Mouse (Mus musculus) kidney, postnatal 0 days (tissue): ENCODE data around the gene Zranb1. TPM values are rescaled to one million over a fixed set of nuclear protein-coding genes. Genes with fewer than 3 reads are reported as not detected.

Experiments used
- ATAC-seq: fragments of 200-750 bp; cut with Nextera tagmentation; replicated peaks from 2 replicates; pipeline ENCODE4 v1.8.0; 2017; ENCODE audit warnings: low read depth, moderate number of reproducible peaks, moderate TSS enrichment, moderate library complexity; ENCODE audit not compliant: low FRiP score
- DNase-seq: peaks from one replicate; pipeline ENCODE4 v3.0.0-alpha.2; 2016; ENCODE audit warnings: low spot score
- H3K27ac ChIP-seq: fragments of 300-500 bp; sonication (generic); 2 replicates; pipeline ENCODE4 v1.5.1; 2014; ENCODE audit warnings: mild to moderate bottlenecking
- H3K27me3 ChIP-seq: fragments of 300-500 bp; sonication (generic); 2 replicates; pipeline ENCODE4 v1.6.1; 2014; ENCODE audit warnings: low read length, mixed read lengths; ENCODE audit not compliant: insufficient read depth
- H3K36me3 ChIP-seq: fragments of 300-500 bp; sonication (generic); 2 replicates; pipeline ENCODE4 v1.6.1; 2014; ENCODE audit warnings: low read length, mixed read lengths; ENCODE audit not compliant: insufficient read depth
- H3K4me1 ChIP-seq: fragments of 300-500 bp; sonication (generic); replicated peaks from 2 replicates; pipeline ENCODE4 v1.6.1; 2014; ENCODE audit warnings: antibody characterized with exemption, low read length, mixed read lengths; ENCODE audit not compliant: insufficient read depth
- H3K4me2 ChIP-seq: fragments of 300-500 bp; sonication (generic); 2 replicates; pipeline ENCODE4 v1.6.1; 2014; ENCODE audit warnings: mild to moderate bottlenecking, low read length, moderate library complexity, mixed read lengths
- H3K4me3 ChIP-seq: fragments of 300-500 bp; sonication (generic); replicated peaks from 2 replicates; pipeline ENCODE4 v1.5.1; 2014; ENCODE audit warnings: low read depth, low read length
- H3K9ac ChIP-seq: fragments of 300-500 bp; sonication (generic); 2 replicates; pipeline ENCODE4 v1.6.1; 2014; ENCODE audit warnings: low read depth, low read length
- H3K9me3 ChIP-seq: fragments of 300-500 bp; sonication (generic); replicated peaks from 2 replicates; pipeline ENCODE4 v1.6.1; 2016; ENCODE audit warnings: low read length, inconsistent platforms, mixed read lengths
- CTCF ChIP-seq: IDR thresholded peaks from 2 replicates; pipeline ENCODE4 v1.5.1; 2016; ENCODE audit warnings: antibody characterized with exemption, low read depth, mild to moderate bottlenecking, moderate library complexity
- WGBS: fragments of 180-500 bp; shearing (Covaris S2); extraction: QIAGEN DNeasy Blood & Tissue Kit; methylation state at CpG from one replicate; pipeline ENCODE4 v1.1.7; 2014; 5-methylcytosine and 5-hydroxymethylcytosine counted together
- polyA plus RNA-seq: library from polyadenylated mRNA; unstranded; fragments of >200 nt; fragmentation: Nextera tagmentation; extraction: Ambion mirVana; gene quantifications from 2 replicates; pipeline ENCODE4 v1.2.1, GENCODE M21; 2015

Zranb1 gene
- polyA plus RNA-seq, 1 experiment from 2014 or later = 15.3 TPM

DNA sequence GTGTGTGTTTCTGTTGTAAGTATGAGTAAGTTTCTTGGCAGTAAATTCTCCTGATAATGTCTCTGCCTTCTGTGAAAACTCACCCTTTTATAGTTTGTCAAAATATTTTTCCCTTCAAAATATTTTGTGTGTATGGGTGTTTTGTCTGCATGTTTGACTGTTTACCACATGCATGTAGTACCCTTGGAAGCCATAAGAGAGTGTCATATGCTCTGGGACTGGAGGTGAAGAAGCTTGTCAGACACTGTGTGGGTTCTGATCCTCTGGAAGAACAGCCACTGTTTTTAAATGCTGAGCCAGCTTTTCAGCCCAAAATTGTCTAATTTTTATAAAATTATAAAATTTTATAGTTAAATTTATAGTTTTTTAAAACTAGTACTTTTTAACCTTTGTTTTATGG is 3.8 kb downstream of the Zranb1 start:
- H3K4me1 ChIP-seq = no peaks in the 10 kb centered on the region
- H3K4me2 ChIP-seq = no peak overlapping the region
- H3K27me3 ChIP-seq = no peaks in the 10 kb centered on the region
- H3K27ac ChIP-seq = no peak overlapping the region
- H3K36me3 ChIP-seq = no peaks in the 10 kb centered on the region
- no peak overlapping the region for H3K4me3 ChIP-seq
- peak; percentile 39 for DNase-seq
- ATAC-seq = no peak
- no peak overlapping the region for H3K9ac ChIP-seq
- TF ChIP-seq CTCF = peak; percentile 36; the same call in 1 of the 2 replicates
- H3K9me3 ChIP-seq = no peaks in the 10 kb centered on the region

GRCm38 (mm10) chr7:132939118-132939517 is 8.2 kb downstream of the Zranb1 start:
- no peak overlapping the region for H3K9ac ChIP-seq
- no peaks in the 10 kb centered on the region for H3K9me3 ChIP-seq
- no peak overlapping the region for H3K27ac ChIP-seq
- H3K4me3 ChIP-seq = no peak overlapping the region
- DNase-seq (no peak), ATAC-seq (no peak)
- H3K36me3 ChIP-seq = no peaks in the 10 kb centered on the region
- H3K4me1 ChIP-seq = 0 out of 2 replicates have a peak, but pooled peaks cover 3% of the 10 kb centered on the region
- no peak overlapping the region for H3K4me2 ChIP-seq
- no peaks in the 10 kb centered on the region for H3K27me3 ChIP-seq
- 87% methylated on average over 2 of the region's 2 CpGs for WGBS
- no peak for TF ChIP-seq CTCF

DNA sequence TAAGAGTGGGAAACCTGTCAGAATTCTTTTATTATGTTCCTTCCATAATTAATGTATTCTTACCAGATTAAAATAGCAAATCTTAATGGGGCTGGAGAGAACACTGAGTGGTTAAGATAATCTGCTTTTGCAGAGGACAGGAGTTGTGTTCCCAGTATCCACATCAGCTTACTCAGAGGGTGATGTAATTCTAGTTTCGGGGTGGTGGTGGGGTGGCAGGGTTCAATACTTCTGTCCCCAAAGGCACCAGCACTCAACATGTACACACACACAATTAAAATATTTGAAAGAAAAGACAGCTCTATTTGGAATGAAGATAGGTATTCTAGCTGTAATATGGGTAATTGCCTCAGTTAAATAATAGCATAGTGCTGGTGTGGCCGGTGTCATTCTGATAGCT is 9.6 kb downstream of the Zranb1 start:
- ATAC-seq (no peak), DNase-seq (no peak)
- H3K36me3 ChIP-seq = no peaks in the 10 kb centered on the region
- WGBS = 81% methylated on average over 2 of the region's 2 CpGs
- no peak overlapping the region for H3K4me2 ChIP-seq
- H3K9ac ChIP-seq = no peak overlapping the region
- no peaks in the 10 kb centered on the region for H3K9me3 ChIP-seq
- H3K27ac ChIP-seq = no peak overlapping the region
- H3K4me1 ChIP-seq = 0 out of 2 replicates have a peak, but pooled peaks cover 3% of the 10 kb centered on the region
- no peaks in the 10 kb centered on the region for H3K27me3 ChIP-seq
- no peak for TF ChIP-seq CTCF
- H3K4me3 ChIP-seq = no peak overlapping the region

- ATAC-seq (no peak), DNase-seq (no peak)
- Histone ChIP-seq H3K27me3 (no peaks in the 10 kb centered on the region), H3K9me3 (no peaks in the 10 kb centered on the region), H3K4me1 (no peaks in the 10 kb centered on the region), H3K4me2 (no peak overlapping the region), H3K9ac (no peak overlapping the region), H3K27ac (no peak overlapping the region), H3K4me3 (no peak overlapping the region), H3K36me3 (no peaks in the 10 kb centered on the region)
- TF ChIP-seq CTCF = no peak
- 91% methylated on average over 4 of the region's 4 CpGs for WGBS
Observed at GRCm38 (mm10) chr7:132949968-132950367, 19.0 kb downstream of the Zranb1 start.

DNA sequence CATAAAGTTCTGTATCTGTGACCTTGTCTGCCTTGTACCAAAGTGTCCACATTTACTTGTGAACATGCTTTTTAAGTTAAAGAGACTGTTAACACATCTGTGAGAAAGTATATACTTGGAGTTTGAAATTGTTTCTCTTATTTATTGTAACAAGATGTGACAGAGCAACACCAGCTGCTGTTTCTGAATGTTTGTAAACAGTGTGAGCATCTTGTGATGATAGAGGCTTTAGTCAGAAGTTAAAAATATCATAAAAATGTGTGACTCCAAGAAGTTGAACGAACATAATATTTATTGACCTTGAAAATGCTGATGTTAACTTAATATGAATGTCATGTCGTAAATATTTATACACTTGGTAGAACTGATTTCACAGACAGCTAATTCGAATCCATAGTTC is 19.7 kb downstream of the Zranb1 start:
- WGBS = 83% methylated on average over 3 of the region's 3 CpGs
- no peak for TF ChIP-seq CTCF
- Histone ChIP-seq H3K27me3 (no peaks in the 10 kb centered on the region), H3K4me3 (no peak overlapping the region), H3K9me3 (no peaks in the 10 kb centered on the region), H3K9ac (no peak overlapping the region), H3K36me3 (no peaks in the 10 kb centered on the region), H3K4me1 (no peaks in the 10 kb centered on the region), H3K27ac (no peak overlapping the region), H3K4me2 (no peak overlapping the region)
- DNase-seq (no peak), ATAC-seq (no peak)

GRCm38 (mm10) chr7:132964395-132964794 is 33.5 kb downstream of the Zranb1 start:
- no peaks in the 10 kb centered on the region for H3K4me1 ChIP-seq
- 0 out of 2 replicates have a peak, but pooled peaks cover 6% of the 10 kb centered on the region for H3K36me3 ChIP-seq
- ATAC-seq (no peak), DNase-seq (peak; percentile 73)
- H3K4me2 ChIP-seq = no peak overlapping the region
- H3K9ac ChIP-seq = no peak overlapping the region
- H3K27me3 ChIP-seq = no peaks in the 10 kb centered on the region
- no peak overlapping the region for H3K4me3 ChIP-seq
- H3K27ac ChIP-seq = no peak overlapping the region
- no peak for TF ChIP-seq CTCF
- 38% methylated on average over 3 of the region's 3 CpGs for WGBS
- H3K9me3 ChIP-seq = no peaks in the 10 kb centered on the region

- no peak for DNase-seq
- Histone ChIP-seq H3K27ac (no peak overlapping the region), H3K4me1 (no peaks in the 10 kb centered on the region), H3K4me3 (no peak overlapping the region), H3K9ac (no peak overlapping the region), H3K9me3 (no peaks in the 10 kb centered on the region), H3K36me3 (0 out of 2 replicates have a peak, but pooled peaks cover 6% of the 10 kb centered on the region), H3K27me3 (no peaks in the 10 kb centered on the region), H3K4me2 (no peak overlapping the region)
- WGBS = 85% methylated on average over 2 of the region's 2 CpGs
- peak; percentile 44 for TF ChIP-seq CTCF
- ATAC-seq = no peak
Observed at GRCm38 (mm10) chr7:132965707-132966106, 34.8 kb downstream of the Zranb1 start.
